Mouse (Mus musculus): Measurements from ENCODE around the gene Ucn3. TPM values are rescaled to one million over a fixed set of nuclear protein-coding genes. Genes with fewer than 3 reads are reported as not detected.

Ucn3 gene
- polyA plus RNA-seq (2017; shearing (Covaris generic)) = not detected

GRCm38 (mm10) chr13:3945249-3945648 lies at the start of gene Ucn3:
Ucn3 (minus strand) TSS chr13:3945349.

GRCm38 (mm10) chr13:3917571-3918311 lies 27.4 kb downstream of the Ucn3 start, which contains the start of the genes Net1 and Tubal3:
Net1 (minus strand) TSS chr13:3918220.
Tubal3 (plus strand) TSS chr13:3918274.

Other genes starting within 250 kb of the Ucn3 start
- not detected for gene Calml3, start 141.0 kb downstream of the Ucn3 start, polyA plus RNA-seq (2017; shearing (Covaris generic))
- not detected for gene Calm4, start 107.6 kb downstream of the Ucn3 start, polyA plus RNA-seq (2017; shearing (Covaris generic))
- not detected for gene Calm5, start 91.2 kb downstream of the Ucn3 start, polyA plus RNA-seq (2017; shearing (Covaris generic))
- gene Net1, start 27.1 kb downstream of the Ucn3 start, polyA plus RNA-seq (2017; shearing (Covaris generic)) = 10 to 100 TPM; 19.5 to 25.6 TPM
- under 1 TPM; 0.60 to 0.68 TPM for gene Tubal3, start 27.1 kb downstream of the Ucn3 start, polyA plus RNA-seq (2017; shearing (Covaris generic))
- under 1 TPM in 1 of 2 experiments, not detected in 1; 0.75 TPM for gene Akr1c14, start 103.7 kb upstream of the Ucn3 start, polyA plus RNA-seq (2017; shearing (Covaris generic))
- gene Akr1c18, start 205.3 kb upstream of the Ucn3 start, polyA plus RNA-seq (2017; shearing (Covaris generic)) = 1 to 10 TPM; 1.6 to 4.9 TPM
- 10 to 100 TPM; 19.8 to 44.6 TPM for gene Akr1c13, start 245.8 kb upstream of the Ucn3 start, polyA plus RNA-seq (2017; shearing (Covaris generic))